Mouse (Mus musculus) adrenal gland, adult 18-20 months (tissue): ENCODE data around the gene Nfkbie. TPM values are rescaled to one million over a fixed set of nuclear protein-coding genes. Genes with fewer than 3 reads are reported as not detected.
A peak's percentile ranks its signal among the peaks of the same experiment; 100 is the strongest.

Experiments
- DNase-seq, 2 experiments: peaks; one replicate each; pipeline ENCODE4 v3.0.0; 2021 to 2022; ENCODE audit warnings: low spot score in 2 of 2
- long read RNA-seq, 2 experiments: library from polyadenylated mRNA; stranded (forward); transcript quantifications; one replicate each; pipeline ENCODE4 v2.0.0; 2021
- total RNA-seq, 2 experiments: library from RNA; stranded (reverse); gene quantifications; 1 replicate in 1 of 2; 2 replicates in 1 of 2; pipeline ENCODE4 v1.2.3; 2021

Gene Nfkbie
- 1 to 10 TPM; 2.7 to 3.5 TPM for total RNA-seq
- long read RNA-seq, experiment 1, transcript Nfkbie-201 (6 exons, 2,435 nt): major isoform, 6 of 6 reads
- long read RNA-seq, experiment 1, partial matches to known transcripts: 0 of 6 reads
- long read RNA-seq, experiment 1, other reads (novel, unspliced or antisense): 0 of 6 reads
- long read RNA-seq, experiment 2, transcript Nfkbie-201 (6 exons, 2,435 nt): major isoform, 5 of 8 reads
- long read RNA-seq, experiment 2, partial matches to known transcripts: 2 of 8 reads
- long read RNA-seq, experiment 2, other reads (novel, unspliced or antisense): 1 of 8 reads

GRCm38 (mm10) chr17:45555452-45556106, at the start of gene Nfkbie:
Gene Nfkbie, plus strand, starts transcription at chr17:45555703.
- DNase-seq: peak; percentile 97

DNA sequence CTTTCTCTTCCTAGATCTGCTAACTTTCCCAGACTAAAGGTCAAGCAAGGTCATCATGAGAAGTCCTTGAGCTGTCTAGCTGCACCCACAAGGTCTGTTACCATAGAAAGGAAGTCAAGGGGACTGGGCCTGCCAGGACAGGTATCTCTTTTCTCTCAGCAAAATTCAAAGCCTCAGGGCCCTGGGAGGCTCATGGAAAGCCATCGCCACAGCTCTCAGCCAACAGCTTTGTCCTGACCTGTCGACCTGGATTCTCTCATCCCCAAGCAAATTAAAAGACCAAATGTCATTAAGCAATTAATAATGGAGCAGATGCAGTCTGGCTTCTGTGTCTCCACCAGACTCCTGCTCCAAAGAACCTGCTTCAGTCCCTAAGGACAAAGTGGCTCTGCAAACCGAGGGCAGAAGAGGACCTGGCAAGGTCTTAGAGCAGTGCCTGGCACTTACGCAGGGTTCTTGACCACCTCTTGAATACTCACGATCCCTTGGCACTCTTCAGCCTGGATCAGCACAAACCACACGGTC, 49.5 kb upstream of the Nfkbie start:
- no peak for DNase-seq

DNA sequence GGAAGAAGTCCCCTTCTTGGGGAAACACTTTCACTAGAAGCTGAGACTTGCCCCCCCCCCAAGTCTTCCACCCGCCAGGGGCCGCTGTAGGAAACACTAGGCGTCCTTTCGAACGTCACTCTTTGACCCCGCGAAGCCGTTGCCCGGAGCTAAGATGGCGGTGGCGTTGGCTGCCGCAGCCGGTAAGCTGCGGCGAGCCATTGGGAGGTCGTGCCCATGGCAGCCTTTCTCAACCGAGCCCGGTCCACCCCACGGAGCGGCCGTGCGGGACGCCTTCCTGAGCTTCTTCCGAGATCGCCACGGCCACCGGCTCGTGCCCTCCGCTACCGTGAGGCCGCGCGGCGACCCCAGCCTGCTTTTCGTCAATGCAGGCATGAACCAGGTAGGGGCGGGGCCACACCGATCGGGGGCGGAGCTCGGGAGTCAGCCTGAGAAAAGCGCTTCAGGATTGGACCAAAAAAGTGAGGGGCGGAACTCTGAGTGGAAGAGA, 48.8 kb upstream of the Nfkbie start, which contains the start of gene Aars2:
Gene Aars2 (plus strand): TSS at position 142 of the 490 bp plus-strand sequence.
- peak; percentile 90 to 94 for DNase-seq

DNA sequence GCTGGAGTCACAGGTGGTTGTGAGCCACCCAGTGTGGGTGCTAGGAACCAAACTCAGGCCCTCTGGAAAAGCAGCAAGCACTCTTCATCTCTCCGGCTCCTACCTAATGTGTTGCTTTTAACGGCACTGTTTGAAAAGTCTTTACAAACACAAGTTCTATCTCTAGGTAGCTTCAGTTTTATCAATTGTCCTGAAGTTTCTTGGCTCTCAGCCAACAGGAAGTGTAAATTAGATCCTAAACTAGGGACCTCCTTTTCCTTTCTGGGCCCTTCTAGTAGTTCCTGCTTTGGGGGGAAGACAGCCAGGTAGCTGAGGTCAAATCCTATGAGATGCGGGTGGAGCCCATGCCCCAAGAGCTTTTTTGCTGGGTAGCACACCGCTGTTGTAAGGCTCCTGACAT, 44.6 kb upstream of the Nfkbie start:
- DNase-seq: no peak

- no peak for DNase-seq
These were observed 43.7 kb upstream of the Nfkbie start for GRCm38 (mm10) chr17:45511757-45512156.

DNA sequence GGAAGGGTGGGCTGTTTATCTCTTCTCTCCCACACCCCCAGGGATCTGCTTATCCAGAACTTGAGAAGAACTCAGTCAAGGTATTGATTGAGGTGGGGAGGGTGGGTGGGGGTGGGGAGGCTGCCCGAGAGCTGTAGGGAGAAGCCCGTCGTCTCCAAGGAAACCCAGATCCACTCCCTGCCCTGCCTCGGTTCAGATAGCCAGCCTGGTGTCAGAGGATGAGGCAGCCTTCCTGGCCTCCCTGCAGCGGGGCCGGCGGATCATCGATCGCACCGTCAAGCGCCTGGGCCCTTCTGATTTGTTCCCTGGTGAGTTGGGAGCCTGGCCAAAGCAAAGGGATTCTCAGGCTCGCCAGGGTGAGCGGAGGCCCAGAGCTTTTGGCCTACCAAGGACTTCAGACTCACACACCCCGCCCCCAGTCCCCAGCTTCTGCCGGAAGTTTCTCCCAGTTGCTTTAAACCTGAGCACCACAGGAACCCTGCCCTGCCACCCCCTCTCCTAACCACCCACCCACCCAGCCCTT, 40.2 kb upstream of the Nfkbie start:
- DNase-seq: no peak

- no peak for DNase-seq
These were observed 39.7 kb upstream of the Nfkbie start for GRCm38 (mm10) chr17:45515806-45516205.

DNA sequence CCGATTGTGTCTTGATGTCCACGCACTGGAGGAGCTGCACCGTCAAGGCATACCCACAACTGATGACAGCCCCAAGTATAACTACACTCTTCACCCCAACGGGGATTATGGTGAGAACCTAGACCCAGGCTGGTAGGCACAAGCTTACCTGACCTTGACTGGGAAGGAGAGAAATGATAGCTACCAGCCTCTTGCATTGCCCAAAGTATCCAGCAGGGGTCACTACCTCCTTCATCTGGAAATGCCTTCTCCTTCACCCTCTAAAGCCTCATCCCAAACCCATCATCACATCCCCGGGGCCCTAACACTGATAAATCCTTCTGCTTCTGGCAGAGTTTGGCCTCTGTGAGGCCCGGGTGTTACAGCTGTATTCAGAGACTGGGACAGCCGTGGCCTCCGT, 39.0 kb upstream of the Nfkbie start:
- DNase-seq: peak; percentile 70 to 75

GRCm38 (mm10) chr17:45517135-45517534, 38.4 kb upstream of the Nfkbie start:
- DNase-seq: no peak

DNA sequence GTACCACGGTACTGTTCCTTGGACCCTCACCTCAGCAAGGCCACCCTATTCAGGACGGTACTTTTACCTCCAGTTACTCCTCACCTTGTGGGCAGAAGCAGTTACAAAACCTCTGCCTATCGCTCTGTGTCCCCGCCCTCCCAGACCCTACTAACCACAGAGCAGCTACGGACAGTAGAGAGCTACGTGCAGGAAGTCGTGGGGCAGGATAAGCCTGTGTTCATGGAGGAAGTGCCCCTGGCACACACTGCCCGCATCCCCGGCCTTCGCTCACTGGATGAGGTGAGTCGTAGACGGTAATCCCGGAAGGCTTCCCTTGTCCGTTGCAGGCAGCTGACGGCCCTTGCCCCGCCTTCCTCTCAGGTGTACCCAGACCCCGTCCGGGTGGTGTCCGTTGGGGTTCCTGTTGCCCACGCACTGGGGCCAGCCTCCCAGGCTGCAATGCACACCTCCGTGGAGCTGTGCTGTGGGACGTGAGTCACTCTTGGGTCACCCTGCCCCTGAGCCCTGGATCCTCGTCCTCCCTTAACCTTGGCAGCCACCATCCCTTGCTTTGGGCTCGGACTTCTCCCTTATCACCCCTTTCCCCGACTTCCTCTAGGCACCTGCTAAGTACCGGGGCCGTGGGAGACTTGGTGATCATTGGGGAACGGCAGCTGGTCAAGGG, 37.8 kb upstream of the Nfkbie start:
- no peak for DNase-seq

DNA sequence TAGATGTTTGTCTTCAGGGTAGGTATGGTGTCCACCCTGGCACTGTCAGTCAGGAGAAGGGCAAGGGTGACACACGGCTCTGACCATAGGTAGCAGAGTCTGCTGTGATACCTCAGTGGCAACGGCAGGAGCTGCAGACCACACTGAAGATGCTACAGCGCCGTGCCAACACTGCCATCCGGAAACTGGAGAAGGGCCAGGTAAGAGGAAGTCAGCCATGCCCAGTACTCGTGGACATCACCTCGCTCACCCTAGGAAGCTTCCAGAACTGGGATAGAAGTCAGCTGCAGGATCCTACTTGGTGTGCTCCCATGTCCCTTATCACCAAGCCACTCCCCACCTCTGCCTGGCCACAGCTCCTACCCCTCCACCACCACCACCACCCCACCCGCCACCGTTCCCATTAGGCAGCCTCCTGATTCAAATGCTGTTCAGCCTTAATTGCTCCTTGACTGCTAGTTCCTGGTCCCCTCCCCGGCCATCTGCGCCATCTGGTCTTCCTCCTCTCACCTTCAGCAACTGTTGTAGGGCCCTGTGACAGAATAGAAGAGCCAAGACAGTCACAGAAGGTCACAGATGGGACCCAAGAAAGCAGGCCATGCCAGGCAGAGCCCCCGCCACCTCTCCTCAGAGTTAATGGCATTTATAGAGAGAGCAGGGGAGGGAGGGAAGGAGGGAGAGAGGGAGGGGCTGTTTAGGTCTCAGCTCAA, 36.6 kb upstream of the Nfkbie start:
- no peak for DNase-seq

DNA sequence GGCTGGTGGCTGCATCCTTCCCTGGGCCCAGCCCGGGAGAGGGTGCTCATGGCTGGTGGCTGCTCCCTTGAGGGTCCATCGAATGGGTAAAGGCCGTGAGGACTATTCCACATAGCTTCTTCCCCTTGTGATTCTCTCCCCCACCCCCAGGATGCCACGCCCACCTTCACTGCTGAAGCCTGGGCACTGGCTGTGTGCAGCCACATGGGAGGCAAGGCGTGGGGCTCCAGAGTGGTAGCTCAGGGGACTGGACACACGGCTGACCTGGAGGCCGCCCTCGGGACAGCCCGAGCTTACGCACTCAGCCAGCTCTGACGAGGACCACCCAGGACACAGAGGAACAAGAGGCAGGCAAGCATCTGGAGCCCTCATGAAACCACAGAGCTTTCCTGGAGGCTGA, 35.4 kb upstream of the Nfkbie start:
- DNase-seq: no peak

DNA sequence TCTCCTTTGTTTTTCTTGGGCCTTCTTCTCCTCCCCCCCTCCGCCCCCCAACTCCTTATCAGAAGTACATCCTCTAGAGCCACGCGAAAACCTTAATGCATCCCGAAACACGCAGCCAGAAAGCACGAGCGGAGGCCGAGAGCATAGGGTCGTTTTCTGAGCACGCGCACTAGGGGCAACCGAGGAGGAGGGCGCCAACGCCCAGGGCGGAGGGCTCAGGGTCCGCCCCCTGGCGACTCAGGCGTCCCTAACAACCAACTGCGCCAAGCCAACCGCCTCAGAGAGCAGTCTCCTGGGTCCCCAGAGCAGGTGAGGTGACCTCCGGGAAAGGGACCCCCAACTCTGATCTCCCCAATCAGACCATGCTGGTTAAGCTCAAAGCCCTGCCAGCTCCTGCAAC, 32.2 kb upstream of the Nfkbie start, which contains the start of gene Tcte1:
Gene Tcte1 (plus strand): TSS at position 172 of the 400 bp plus-strand sequence.
- no peak for DNase-seq

GRCm38 (mm10) chr17:45524961-45525360, 30.5 kb upstream of the Nfkbie start:
- DNase-seq: no peak

- DNase-seq: no peak
These were observed 28.9 kb upstream of the Nfkbie start for GRCm38 (mm10) chr17:45526571-45526970.

GRCm38 (mm10) chr17:45530346-45530782, 25.1 kb upstream of the Nfkbie start:
- no peak for DNase-seq

- DNase-seq: no peak
These were observed 22.6 kb upstream of the Nfkbie start for GRCm38 (mm10) chr17:45532896-45533295.

DNA sequence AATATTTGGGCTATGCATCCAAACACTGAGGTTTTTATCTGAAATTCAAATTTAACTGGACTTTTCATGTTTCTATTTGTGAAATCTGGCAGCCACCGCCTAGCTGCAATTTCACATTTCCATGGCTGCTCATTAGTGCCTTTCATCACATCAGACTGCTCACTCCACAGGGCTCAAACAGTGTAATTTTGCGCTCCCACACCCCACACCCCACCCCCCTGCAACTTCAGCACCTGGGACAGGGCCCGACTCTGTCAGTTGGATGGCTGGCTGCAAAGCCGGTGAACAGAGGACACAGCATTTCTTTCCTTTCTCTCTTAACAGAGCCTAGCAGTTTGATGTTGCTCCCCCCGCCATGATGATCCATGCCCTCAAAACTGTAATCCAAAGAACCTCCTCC, 19.2 kb upstream of the Nfkbie start:
- no peak for DNase-seq

GRCm38 (mm10) chr17:45538394-45538793, 17.1 kb upstream of the Nfkbie start:
- DNase-seq: no peak

DNA sequence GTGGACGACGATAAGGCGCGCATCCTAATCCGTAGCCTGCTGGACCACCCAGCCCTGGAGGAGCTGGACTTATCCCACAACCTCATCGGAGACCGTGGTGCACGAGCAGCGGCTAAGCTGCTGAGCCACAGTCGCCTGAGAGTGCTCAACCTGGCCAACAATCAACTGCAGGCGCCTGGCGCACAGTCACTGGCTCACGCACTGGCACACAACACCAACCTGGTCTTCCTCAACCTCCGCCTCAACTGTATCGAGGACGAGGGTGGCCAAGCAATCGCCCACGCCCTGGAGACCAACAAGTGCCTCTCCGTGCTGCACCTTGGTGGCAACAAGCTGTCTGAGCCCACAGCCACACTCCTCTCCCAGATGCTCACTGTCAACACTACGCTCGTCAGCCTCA, 15.8 kb upstream of the Nfkbie start:
- DNase-seq: no peak

GRCm38 (mm10) chr17:45542129-45542528, 13.4 kb upstream of the Nfkbie start:
- DNase-seq: no peak
